Mouse (Mus musculus): ENCODE measurements around the gene Aox3. TPM values are rescaled to one million over a fixed set of nuclear protein-coding genes. Genes with fewer than 3 reads are reported as not detected.

The Aox3 gene
- total and polyA plus RNA-seq, 3 experiments, result 0.33 TPM; not detected in 2

DNA sequence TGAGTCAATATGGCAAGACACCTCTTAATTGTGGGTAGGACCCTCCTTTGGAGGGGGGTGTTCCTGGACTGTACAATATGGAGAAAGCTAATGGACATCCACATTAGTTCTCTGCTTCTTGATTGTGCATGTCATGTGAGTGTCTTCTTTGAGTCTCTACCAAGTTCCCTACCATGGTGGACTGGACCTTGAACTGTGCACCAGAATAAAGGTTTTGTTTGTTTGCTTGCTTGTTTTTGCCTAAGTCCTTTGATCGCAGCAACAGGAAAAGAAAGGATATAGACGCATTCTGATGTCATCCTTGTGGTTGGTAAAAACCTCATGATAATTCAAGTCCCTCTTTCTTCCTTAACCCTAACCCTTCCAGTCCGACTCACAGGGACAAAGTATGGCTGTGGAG, 5.3 kb downstream of the Aox3 start:
- DNase-seq (ENCODE audit: low spot score) (no peak), ATAC-seq (ENCODE audit: extremely low read depth, insufficient number of reproducible peaks, low FRiP score, poor library complexity, severe bottlenecking) (no peak)
- Histone ChIP-seq H3K4me1 (ENCODE audit: insufficient read depth, low read depth, low read length) (no peaks in the 10 kb centered on the region), H3K27me3 (ENCODE audit: insufficient read depth, low read length) (no peaks in the 10 kb centered on the region), H3K4me3 (ENCODE audit: low read depth, low read length) (no peak overlapping the region), H3K9me3 (replicated peaks) (no peaks in the 10 kb centered on the region), H3K36me3 (replicated peaks) (no peaks in the 10 kb centered on the region)
- TF ChIP-seq CTCF (IDR thresholded peaks at IDR 0.05; ENCODE audit: low read depth, low read length) (no peak), GATA1 (IDR thresholded peaks at IDR 0.05; ENCODE audit: borderline replicate concordance, low read length) (no peak), TAL1 (conservative IDR thresholded peaks at IDR 0.05; ENCODE audit: low read depth, low read length) (no peak), GATA2 (IDR thresholded peaks at IDR 0.05; ENCODE audit: borderline replicate concordance, low read depth, low read length) (no peak), POLR2AphosphoS5 (IDR thresholded peaks at IDR 0.05; ENCODE audit: insufficient replicate concordance, low read depth, low read length) (no peak)

DNA sequence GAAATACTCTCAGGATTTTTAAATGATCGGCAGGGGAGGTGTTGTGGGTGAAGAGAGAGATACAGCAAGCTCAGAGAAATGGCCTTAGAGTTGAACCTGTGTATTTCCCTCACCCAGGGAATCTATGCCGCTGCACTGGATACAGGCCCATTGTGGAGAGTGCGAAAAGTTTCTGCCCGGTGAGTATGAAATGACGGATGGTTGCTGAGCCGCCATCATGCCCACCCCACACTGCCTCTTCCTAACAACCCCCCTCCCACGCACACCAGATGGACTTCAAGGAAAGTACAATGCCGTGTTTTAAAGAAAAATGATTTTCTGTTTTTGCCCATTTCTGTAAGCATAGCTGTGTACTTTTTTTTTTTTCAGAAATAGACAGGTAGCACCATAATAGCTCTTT, 12.0 kb downstream of the Aox3 start:
- H3K27me3 ChIP-seq (ENCODE audit: insufficient read depth, low read length), result no peaks in the 10 kb centered on the region
- H3K36me3 ChIP-seq (replicated peaks), result no peaks in the 10 kb centered on the region
- ATAC-seq (ENCODE audit: extremely low read depth, insufficient number of reproducible peaks, low FRiP score, poor library complexity, severe bottlenecking) (no peak), DNase-seq (ENCODE audit: low spot score) (no peak)
- H3K4me3 ChIP-seq (ENCODE audit: low read depth, low read length), result no peak overlapping the region
- H3K4me1 ChIP-seq (ENCODE audit: insufficient read depth, low read depth, low read length), result no peaks in the 10 kb centered on the region
- no peak for TF ChIP-seq TAL1 (conservative IDR thresholded peaks at IDR 0.05; ENCODE audit: low read depth, low read length)
- no peak for TF ChIP-seq POLR2AphosphoS5 (IDR thresholded peaks at IDR 0.05; ENCODE audit: insufficient replicate concordance, low read depth, low read length)
- TF ChIP-seq GATA1 (IDR thresholded peaks at IDR 0.05; ENCODE audit: borderline replicate concordance, low read length), result no peak
- TF ChIP-seq CTCF (IDR thresholded peaks at IDR 0.05; ENCODE audit: low read depth, low read length), result no peak
- TF ChIP-seq GATA2 (IDR thresholded peaks at IDR 0.05; ENCODE audit: borderline replicate concordance, low read depth, low read length), result no peak
- no peaks in the 10 kb centered on the region for H3K9me3 ChIP-seq (replicated peaks)

DNA sequence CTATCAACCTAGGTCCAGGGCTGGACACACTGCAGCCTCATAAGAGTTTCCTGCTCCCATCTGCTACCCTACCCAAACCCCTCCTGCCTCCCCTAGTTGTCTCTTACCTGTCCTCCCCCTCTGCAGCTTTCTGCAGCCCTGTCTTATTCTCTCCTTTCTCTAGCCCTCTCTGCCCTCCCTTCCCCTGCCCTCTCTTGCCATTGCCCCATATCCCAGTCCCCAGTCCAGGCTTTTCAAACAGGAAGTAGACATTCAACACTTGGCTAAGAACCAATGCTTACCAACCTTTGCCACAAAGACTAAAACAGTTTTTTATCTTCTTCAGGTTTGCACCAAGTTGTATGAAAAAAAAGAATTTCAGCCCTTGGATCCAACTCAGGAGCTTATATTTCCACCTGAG, 25.0 kb downstream of the Aox3 start:
- ATAC-seq (ENCODE audit: extremely low read depth, insufficient number of reproducible peaks, low FRiP score, poor library complexity, severe bottlenecking) (no peak), DNase-seq (ENCODE audit: low spot score) (no peak)
- H3K27me3 ChIP-seq (ENCODE audit: insufficient read depth, low read length), result peaks cover 2% of the 10 kb centered on the region; the same call in 1 of the 2 replicates
- no peaks in the 10 kb centered on the region for H3K36me3 ChIP-seq (replicated peaks)
- no peak overlapping the region for H3K4me3 ChIP-seq (ENCODE audit: low read depth, low read length)
- peaks cover 8% of the 10 kb centered on the region for H3K9me3 ChIP-seq (replicated peaks)
- H3K4me1 ChIP-seq (ENCODE audit: insufficient read depth, low read depth, low read length), result no peaks in the 10 kb centered on the region
- no peak for TF ChIP-seq CTCF (IDR thresholded peaks at IDR 0.05; ENCODE audit: low read depth, low read length)
- TF ChIP-seq GATA2 (IDR thresholded peaks at IDR 0.05; ENCODE audit: borderline replicate concordance, low read depth, low read length), result no peak
- TF ChIP-seq POLR2AphosphoS5 (IDR thresholded peaks at IDR 0.05; ENCODE audit: insufficient replicate concordance, low read depth, low read length), result no peak
- no peak for TF ChIP-seq TAL1 (conservative IDR thresholded peaks at IDR 0.05; ENCODE audit: low read depth, low read length)
- TF ChIP-seq GATA1 (IDR thresholded peaks at IDR 0.05; ENCODE audit: borderline replicate concordance, low read length), result no peak

DNA sequence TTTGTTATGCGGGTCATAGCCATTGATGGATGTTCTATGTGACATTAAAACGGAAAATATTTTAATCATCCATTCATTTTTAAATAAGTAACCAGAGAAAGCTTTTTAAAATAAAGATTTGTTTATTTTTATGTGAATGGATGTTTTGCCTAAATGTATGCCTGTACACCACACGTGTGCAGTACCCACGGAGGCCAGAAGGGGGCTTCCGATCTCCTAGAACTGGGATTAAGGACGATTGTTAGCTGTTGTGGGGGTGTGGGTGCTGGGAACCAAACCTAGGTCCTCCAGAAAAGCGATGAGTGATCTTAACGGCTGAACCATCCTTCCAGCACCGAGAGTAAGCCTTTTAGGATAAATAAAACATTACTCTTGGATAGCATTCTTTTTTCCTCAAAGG, 26.1 kb downstream of the Aox3 start:
- DNase-seq (ENCODE audit: low spot score), result no peak
- ATAC-seq (ENCODE audit: extremely low read depth, insufficient number of reproducible peaks, low FRiP score, poor library complexity, severe bottlenecking), result no peak
- Histone ChIP-seq H3K4me1 (ENCODE audit: insufficient read depth, low read depth, low read length) (no peaks in the 10 kb centered on the region), H3K36me3 (replicated peaks) (no peaks in the 10 kb centered on the region), H3K9me3 (replicated peaks) (peaks cover 8% of the 10 kb centered on the region), H3K27me3 (ENCODE audit: insufficient read depth, low read length) (peaks cover 2% of the 10 kb centered on the region; the same call in 1 of the 2 replicates), H3K4me3 (ENCODE audit: low read depth, low read length) (no peak overlapping the region)
- TF ChIP-seq GATA1 (IDR thresholded peaks at IDR 0.05; ENCODE audit: borderline replicate concordance, low read length) (no peak), POLR2AphosphoS5 (IDR thresholded peaks at IDR 0.05; ENCODE audit: insufficient replicate concordance, low read depth, low read length) (no peak), TAL1 (conservative IDR thresholded peaks at IDR 0.05; ENCODE audit: low read depth, low read length) (no peak), CTCF (IDR thresholded peaks at IDR 0.05; ENCODE audit: low read depth, low read length) (no peak; the same call in 1 of the 2 replicates), GATA2 (IDR thresholded peaks at IDR 0.05; ENCODE audit: borderline replicate concordance, low read depth, low read length) (no peak)

DNA sequence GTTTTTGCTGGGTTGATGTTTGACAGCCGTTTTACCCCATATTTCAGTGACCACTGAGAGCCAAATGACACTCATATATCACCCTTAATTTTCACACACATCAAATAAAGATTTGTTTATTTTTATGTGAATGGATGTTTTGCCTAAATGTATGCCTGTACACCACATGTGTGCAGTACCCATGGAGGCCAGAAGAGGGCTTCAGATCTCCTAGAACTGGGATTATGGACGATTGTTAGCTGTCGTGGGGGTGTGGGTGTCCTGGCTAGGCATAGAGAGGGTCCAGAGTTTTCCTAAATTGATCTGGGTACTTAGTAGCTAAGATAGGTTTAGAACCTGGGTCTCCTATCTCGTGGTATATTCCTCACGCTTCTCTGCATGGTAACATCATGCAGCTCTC, 27.7 kb downstream of the Aox3 start:
- DNase-seq (ENCODE audit: low spot score), result no peak
- no peaks in the 10 kb centered on the region for H3K4me1 ChIP-seq (ENCODE audit: insufficient read depth, low read depth, low read length)
- H3K27me3 ChIP-seq (ENCODE audit: insufficient read depth, low read length), result peaks cover 2% of the 10 kb centered on the region; the same call in 1 of the 2 replicates
- TF ChIP-seq TAL1 (conservative IDR thresholded peaks at IDR 0.05; ENCODE audit: low read depth, low read length) (no peak), POLR2AphosphoS5 (IDR thresholded peaks at IDR 0.05; ENCODE audit: insufficient replicate concordance, low read depth, low read length) (no peak), GATA1 (IDR thresholded peaks at IDR 0.05; ENCODE audit: borderline replicate concordance, low read length) (no peak), CTCF (IDR thresholded peaks at IDR 0.05; ENCODE audit: low read depth, low read length) (0 out of 2 replicates have a peak, but pooled peaks have one; percentile 17)
- ATAC-seq (ENCODE audit: extremely low read depth, insufficient number of reproducible peaks, low FRiP score, poor library complexity, severe bottlenecking), result no peak
- no peaks in the 10 kb centered on the region for H3K36me3 ChIP-seq (replicated peaks)
- H3K9me3 ChIP-seq (replicated peaks), result peaks cover 8% of the 10 kb centered on the region
- H3K4me3 ChIP-seq (ENCODE audit: low read depth, low read length), result no peak overlapping the region

DNA sequence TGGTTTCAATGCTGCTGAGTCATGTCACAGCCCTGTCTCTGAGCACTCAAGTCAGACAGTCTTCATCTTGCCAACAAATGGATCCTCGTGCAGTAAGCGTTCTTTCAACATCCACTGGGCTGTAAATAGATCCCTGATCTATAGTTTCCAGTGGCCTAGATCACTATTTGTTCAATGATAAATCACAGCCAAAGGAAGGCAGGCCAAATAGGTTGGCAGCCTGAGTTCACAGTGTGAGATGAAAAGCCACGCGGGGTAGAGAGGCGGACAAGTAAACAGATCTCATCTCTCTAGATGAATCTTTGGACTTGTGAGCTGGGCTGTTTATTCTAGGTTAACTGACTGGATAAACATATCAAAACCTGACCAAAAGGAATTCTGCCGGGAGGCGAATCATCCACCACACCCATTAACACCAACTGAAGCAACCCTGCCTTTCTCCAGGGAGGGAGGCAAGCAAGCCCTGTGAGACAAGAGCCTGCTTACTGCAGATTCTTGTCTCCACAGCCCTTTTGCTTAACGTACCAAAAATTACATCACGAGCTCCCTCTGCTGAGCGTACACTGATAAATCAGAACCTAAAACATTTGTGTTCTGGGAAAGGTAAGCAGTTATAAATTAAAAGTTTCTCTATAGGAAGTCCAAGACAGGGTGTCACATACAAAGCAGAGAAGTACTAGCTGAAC, 31.6 kb downstream of the Aox3 start:
- no peak for DNase-seq (ENCODE audit: low spot score)

More for the DNA sequence above, 31.6 kb downstream of the Aox3 start:
- no peak overlapping the region for H3K4me3 ChIP-seq (ENCODE audit: low read depth, low read length)
- H3K27me3 ChIP-seq (ENCODE audit: insufficient read depth, low read length), result peaks cover 3% of the 10 kb centered on the region; the same call in 1 of the 2 replicates
- no peaks in the 10 kb centered on the region for H3K4me1 ChIP-seq (ENCODE audit: insufficient read depth, low read depth, low read length)
- H3K9me3 ChIP-seq (replicated peaks), result peaks cover 3% of the 10 kb centered on the region; the same call in 1 of the 2 replicates
- TF ChIP-seq GATA2 (IDR thresholded peaks at IDR 0.05; ENCODE audit: borderline replicate concordance, low read depth, low read length) (no peak), CTCF (IDR thresholded peaks at IDR 0.05; ENCODE audit: low read depth, low read length) (no peak), GATA1 (IDR thresholded peaks at IDR 0.05; ENCODE audit: borderline replicate concordance, low read length) (no peak)
- ATAC-seq (ENCODE audit: extremely low read depth, insufficient number of reproducible peaks, low FRiP score, poor library complexity, severe bottlenecking), result no peak
- H3K36me3 ChIP-seq (replicated peaks), result no peaks in the 10 kb centered on the region

All from G1E (cell line).